In genomic region chr12:83885516-83886285, GRCm38 (mm10) we compare ENCODE assay signal across 19 mouse cellular contexts. TPM values are rescaled to one million over a fixed set of nuclear protein-coding genes. Genes with fewer than 3 reads are reported as not detected.
A peak's percentile ranks its signal among the peaks of the same experiment; 100 is the strongest.
DNase-seq lines count a peak whose midpoint lies in the region; ATAC-seq and TF ChIP-seq lines count a peak whose summit lies in the region.
"Had no signal": no experiment of that assay in that cellular context is flagged by ENCODE, and none has a peak within 500 bp of the region (broad histone marks: within the 10 kb centered on the region; RNA-seq: fewer than 3 reads in every experiment).

No protein-coding gene starts in this region.

- no peak for TF ChIP-seq CTCF in cerebellum, adult 2 months (IDR thresholded peaks at IDR 0.05; ENCODE audit: borderline replicate concordance, insufficient read depth, low read depth, low read length)

- H3K4me3 ChIP-seq in cerebellum, adult 2 months (replicated peaks; ENCODE audit: insufficient read depth, low read depth, low read length): no peak overlapping the region
- H3K4me3 ChIP-seq in kidney, embryonic 15.5 days (replicated peaks): no peak overlapping the region
- no peak overlapping the region for H3K4me3 ChIP-seq in intestine, embryonic 15.5 days (replicated peaks)
- H3K4me3 ChIP-seq in forebrain, embryonic 13.5 days: no peak overlapping the region
- H3K4me3 ChIP-seq: embryonic facial prominence, embryonic 12.5 days; hindbrain, embryonic 15.5 days; lung, embryonic 15.5 days; midbrain, embryonic 13.5 days; neural tube, embryonic 13.5 days had no signal

- DNase-seq in layer of hippocampus, postnatal 10 days (ENCODE audit: low spot score in 2 of 2): peak; percentile 21 to 45
- no peak for DNase-seq in layer of hippocampus, adult 11-12 months (ENCODE audit: low spot score)
- peak; percentile 67 for DNase-seq in adrenal gland, postnatal 10 days
- peak; percentile 57 to 72 for DNase-seq in cerebellum, adult 2 months
- no peak for DNase-seq in urinary bladder, postnatal 10 days (ENCODE audit: low spot score)
- DNase-seq: gastrocnemius, postnatal 25 days; right cerebral cortex, postnatal 25 days; thymus, postnatal 4 days had no signal

- no peaks in the 10 kb centered on the region for H3K27me3 ChIP-seq in cerebellum, adult 2 months (ENCODE audit: control insufficient read depth, insufficient read depth, low read length)
- no peaks in the 10 kb centered on the region for H3K27me3 ChIP-seq in kidney, embryonic 15.5 days
- no peaks in the 10 kb centered on the region for H3K27me3 ChIP-seq in intestine, embryonic 15.5 days (replicated peaks)
- no peaks in the 10 kb centered on the region for H3K27me3 ChIP-seq in forebrain, embryonic 13.5 days
- H3K27me3 ChIP-seq: embryonic facial prominence, embryonic 12.5 days; hindbrain, embryonic 15.5 days; lung, embryonic 15.5 days; midbrain, embryonic 13.5 days; neural tube, embryonic 13.5 days; Patski had no signal

- H3K27ac ChIP-seq in cerebellum, adult 2 months (ENCODE audit: insufficient read depth, low read length): peak overlapping the region; percentile 81
- H3K27ac ChIP-seq in kidney, embryonic 15.5 days: peak overlapping the region; percentile 30
- no peak overlapping the region for H3K27ac ChIP-seq in intestine, embryonic 15.5 days
- H3K27ac ChIP-seq in forebrain, embryonic 13.5 days: no peak overlapping the region
- H3K27ac ChIP-seq: embryonic facial prominence, embryonic 12.5 days; hindbrain, embryonic 15.5 days; lung, embryonic 15.5 days; midbrain, embryonic 13.5 days; neural tube, embryonic 13.5 days had no signal

- H3K9ac ChIP-seq in kidney, embryonic 15.5 days: no peak overlapping the region
- no peak overlapping the region for H3K9ac ChIP-seq in intestine, embryonic 15.5 days
- no peak overlapping the region for H3K9ac ChIP-seq in forebrain, embryonic 13.5 days
- H3K9ac ChIP-seq: embryonic facial prominence, embryonic 12.5 days; hindbrain, embryonic 15.5 days; lung, embryonic 15.5 days; midbrain, embryonic 13.5 days; neural tube, embryonic 13.5 days had no signal

- no peak for ATAC-seq in kidney, embryonic 15.5 days (replicated peaks; ENCODE audit: low FRiP score)
- no peak for ATAC-seq in intestine, embryonic 15.5 days
- no peak for ATAC-seq in forebrain, embryonic 13.5 days
- ATAC-seq: CD4-positive, CD25-positive, alpha-beta regulatory T cell, adult 4 months; forebrain, embryonic 14.5 days; midbrain, embryonic 13.5 days; Patski had no signal

- 45% methylated on average over 7 of the region's 7 CpGs for WGBS in cerebellum, adult 2 months
- 83% methylated on average over 7 of the region's 7 CpGs for WGBS in kidney, embryonic 15.5 days
- 91% methylated on average over 7 of the region's 7 CpGs for WGBS in intestine, embryonic 15.5 days
- WGBS in forebrain, embryonic 13.5 days: 90% methylated on average over 7 of the region's 7 CpGs

- no peak for TF ChIP-seq POLR2A in cerebellum, adult 2 months (IDR thresholded peaks at IDR 0.05; ENCODE audit: borderline replicate concordance, insufficient read depth, low read length)

- H3K4me2 ChIP-seq in kidney, embryonic 15.5 days: no peak overlapping the region
- no peak overlapping the region for H3K4me2 ChIP-seq in intestine, embryonic 15.5 days (replicated peaks)
- no peak overlapping the region for H3K4me2 ChIP-seq in forebrain, embryonic 13.5 days
- H3K4me2 ChIP-seq: embryonic facial prominence, embryonic 12.5 days; hindbrain, embryonic 15.5 days; lung, embryonic 15.5 days; midbrain, embryonic 13.5 days; neural tube, embryonic 13.5 days had no signal

- H3K9me3 ChIP-seq in kidney, embryonic 15.5 days (replicated peaks): no peaks in the 10 kb centered on the region
- H3K9me3 ChIP-seq in intestine, embryonic 15.5 days: no peaks in the 10 kb centered on the region
- H3K9me3 ChIP-seq in forebrain, embryonic 13.5 days (replicated peaks): no peaks in the 10 kb centered on the region
- H3K9me3 ChIP-seq: embryonic facial prominence, embryonic 12.5 days; hindbrain, embryonic 15.5 days; lung, embryonic 15.5 days; midbrain, embryonic 13.5 days; neural tube, embryonic 13.5 days had no signal

- peaks cover 19% of the 10 kb centered on the region for H3K4me1 ChIP-seq in cerebellum, adult 2 months (ENCODE audit: control insufficient read depth, insufficient read depth, low read length)
- no peaks in the 10 kb centered on the region for H3K4me1 ChIP-seq in kidney, embryonic 15.5 days
- H3K4me1 ChIP-seq in intestine, embryonic 15.5 days (replicated peaks): 0 out of 2 replicates have a peak, but pooled peaks cover 3% of the 10 kb centered on the region
- peaks cover 3% of the 10 kb centered on the region; the same call in 1 of the 2 replicates for H3K4me1 ChIP-seq in forebrain, embryonic 13.5 days
- H3K4me1 ChIP-seq: embryonic facial prominence, embryonic 12.5 days; hindbrain, embryonic 15.5 days; neural tube, embryonic 13.5 days had no signal

- peaks cover 18% of the 10 kb centered on the region for H3K36me3 ChIP-seq in kidney, embryonic 15.5 days
- no peaks in the 10 kb centered on the region for H3K36me3 ChIP-seq in intestine, embryonic 15.5 days
- H3K36me3 ChIP-seq in forebrain, embryonic 13.5 days (ENCODE audit: poor library complexity, severe bottlenecking): no peaks in the 10 kb centered on the region; the same call in 1 of the 2 replicates
- H3K36me3 ChIP-seq: embryonic facial prominence, embryonic 12.5 days; hindbrain, embryonic 15.5 days; lung, embryonic 15.5 days had no signal

RNA-seq across cellular contexts. Expression of gene Numb, which starts 36.0 kb away (rescaled TPM):
- total RNA-seq in layer of hippocampus, postnatal 10 days (2021): 10 to 100 TPM; 21.4 to 23.6 TPM
- 10 to 100 TPM; 44.4 to 51.7 TPM for total RNA-seq in adrenal gland, postnatal 10 days (2021)
- polyA plus RNA-seq in cerebellum, adult 2 months (2012; rRNA removed): 54.5 and 60.1 TPM in 2 replicates
- 41.2 and 41.3 TPM in 2 replicates for polyA plus RNA-seq in kidney, embryonic 15.5 days (2015; fragmentation: Nextera tagmentation; extraction: Ambion mirVana)
- 34.4 and 35.9 TPM in 2 replicates for polyA plus RNA-seq in intestine, embryonic 15.5 days (2015; fragmentation: Nextera tagmentation; extraction: Ambion mirVana)
- 23.2 and 26.2 TPM in 2 replicates for polyA plus RNA-seq in forebrain, embryonic 13.5 days (2015; fragmentation: Nextera tagmentation; extraction: Ambion mirVana)

Comparison
In these comparisons a context has a peak if more than half of its experiments do, and no peak if none do; other contexts are left out.
1. DNase-seq: peak in layer of hippocampus, postnatal 10 days (2 of 2), adrenal gland, postnatal 10 days (single experiment) and cerebellum, adult 2 months (2 of 2); none in layer of hippocampus, adult 11-12 months (single experiment) and urinary bladder, postnatal 10 days (single experiment).
2. H3K27ac ChIP-seq: peak in cerebellum, adult 2 months (single experiment) and kidney, embryonic 15.5 days (single experiment); none in intestine, embryonic 15.5 days (single experiment) and forebrain, embryonic 13.5 days (single experiment).